In genomic region chr17:88529519-88530235, GRCm38 (mm10) we compare ENCODE assay signal across 8 mouse cellular contexts. TPM values are rescaled to one million over a fixed set of nuclear protein-coding genes. Genes with fewer than 3 reads are reported as not detected.
DNase-seq lines count a peak whose midpoint lies in the region; ATAC-seq lines count a peak whose summit lies in the region.

TSS of gene Ppp1r21 (plus strand) at chr17:88530118.

- peak; percentile 97 for ATAC-seq in hindbrain, embryonic 16.5 days

- peak; percentile 88 for DNase-seq in WW6 (ENCODE audit: low read depth, low spot score)
- DNase-seq in cerebellum, postnatal 4 days (ENCODE audit: low spot score in 2 of 2): peak; percentile 92 to 99
- DNase-seq in gastrocnemius, adult 18-20 months (ENCODE audit: low spot score): peak; percentile 96
- peak; percentile 98 to 99 for DNase-seq in left cerebral cortex, adult 18-20 months (ENCODE audit: low spot score in 2 of 2)
- DNase-seq in right cerebral cortex, adult 18-20 months: peak; percentile 98
- peak; percentile 89 for DNase-seq in urinary bladder, postnatal 10 days (ENCODE audit: low spot score)

- H3K4me1 ChIP-seq in hindbrain, embryonic 16.5 days (ENCODE audit: control insufficient read depth, insufficient read depth, low read depth, low read length): peaks cover 9% of the 10 kb centered on the region

- no peaks in the 10 kb centered on the region for H3K27me3 ChIP-seq in hindbrain, embryonic 16.5 days (replicated peaks; ENCODE audit: control insufficient read depth, insufficient read depth, low read length)

- no peaks in the 10 kb centered on the region for H3K9me3 ChIP-seq in hindbrain, embryonic 16.5 days (ENCODE audit: control insufficient read depth, low read length)

- peak within 1 kb of the TSS; percentile 93 for H3K27ac ChIP-seq in hindbrain, embryonic 16.5 days (ENCODE audit: low read depth, low read length)
- H3K27ac ChIP-seq in macrophage: peak within 1 kb of the TSS; percentile 80

- peak within 1 kb of the TSS; percentile 72 for H3K9ac ChIP-seq in hindbrain, embryonic 16.5 days (ENCODE audit: low read depth, low read length)

- 6% methylated on average over 42 of the region's 49 CpGs for WGBS in hindbrain, embryonic 16.5 days
- WGBS in macrophage (ENCODE audit: missing documents): 13% methylated on average over 49 of the region's 49 CpGs

- H3K4me3 ChIP-seq in hindbrain, embryonic 16.5 days (ENCODE audit: low read length): peak within 1 kb of the TSS; percentile 76
- peak within 1 kb of the TSS; percentile 96 for H3K4me3 ChIP-seq in macrophage (ENCODE audit: inconsistent target)

- H3K4me2 ChIP-seq in hindbrain, embryonic 16.5 days (ENCODE audit: low read length): peak within 1 kb of the TSS; percentile 66

- peaks cover 46% of the 10 kb centered on the region for H3K79me2 ChIP-seq in macrophage (ENCODE audit: inconsistent target)

- H3K36me3 ChIP-seq in hindbrain, embryonic 16.5 days (ENCODE audit: control insufficient read depth, insufficient read depth, low read length): no peaks in the 10 kb centered on the region
- H3K36me3 ChIP-seq in macrophage (ENCODE audit: inconsistent target): no peaks in the 10 kb centered on the region

RNA-seq across cellular contexts. Expression of gene Ppp1r21, which starts in this region (rescaled TPM):
- 1 to 10 TPM; 6.2 TPM for total RNA-seq in gastrocnemius, adult 18-20 months (2021)
- 35.7 and 38.8 TPM in 2 replicates for polyA plus RNA-seq in hindbrain, embryonic 16.5 days (2015; fragmentation: Nextera tagmentation; extraction: Ambion mirVana)
- total RNA-seq in left cerebral cortex, adult 18-20 months (2021): 10 to 100 TPM; 76.6 to 80.7 TPM
- total RNA-seq in macrophage (2018; cell fraction: chromatin; rRNA removed): 100 to 1,000 TPM in 18 of 26 experiments, 10 to 100 TPM in 8; 19.9 to 270 (median 171) TPM
- 10 to 100 TPM; 21.4 to 66.4 (median 59.8) TPM for total RNA-seq in macrophage (2018; cell fraction: cytosol; rRNA removed)
- 100 to 1,000 TPM in 12 of 26 experiments, 10 to 100 TPM in 14; 28.5 to 157 (median 92.8) TPM for total RNA-seq in macrophage (2018; cell fraction: nucleus; rRNA removed)
- 49.7 to 60.1 TPM (median 60.1 TPM) in 3 replicates for polyA plus RNA-seq in macrophage (2018)

Comparison
In these comparisons a context has a peak if more than half of its experiments do, and no peak if none do; other contexts are left out.
1. Peak in every context shown above with its lines: DNase-seq, ATAC-seq, H3K4me3 ChIP-seq and H3K27ac ChIP-seq.
2. RNA of gene Ppp1r21 (total RNA-seq): 76.6 to 80.7 TPM in left cerebral cortex, adult 18-20 months; 6.2 TPM in gastrocnemius, adult 18-20 months; every median in the first group is over 10 times any median in the second.